Mouse (Mus musculus) stomach, embryonic 15.5 days (tissue): ENCODE measurements around the gene Rassf5. TPM values are rescaled to one million over a fixed set of nuclear protein-coding genes. Genes with fewer than 3 reads are reported as not detected.

ENCODE experiments used
- ATAC-seq: fragments of 200-750 bp; cut with Nextera tagmentation; 2 replicates; pipeline ENCODE4 v1.8.0; 2017; ENCODE audit warnings: low read depth, moderate number of reproducible peaks, moderate TSS enrichment; ENCODE audit not compliant: insufficient read depth, low FRiP score
- H3K27ac ChIP-seq: fragments of 300-500 bp; sonication (generic); 2 replicates; pipeline ENCODE4 v1.5.1; 2015; ENCODE audit warnings: mild to moderate bottlenecking, inconsistent platforms
- H3K27me3 ChIP-seq: fragments of 300-500 bp; sonication (generic); replicated peaks from 2 replicates; pipeline ENCODE4 v1.6.1; 2015; ENCODE audit warnings: inconsistent platforms
- H3K36me3 ChIP-seq: fragments of 300-500 bp; sonication (generic); 2 replicates; pipeline ENCODE4 v1.6.1; 2015; ENCODE audit warnings: inconsistent platforms
- H3K4me1 ChIP-seq: fragments of 300-500 bp; sonication (generic); 2 replicates; pipeline ENCODE4 v1.6.1; 2015; ENCODE audit warnings: inconsistent platforms
- H3K4me2 ChIP-seq: fragments of 300-500 bp; sonication (generic); 2 replicates; pipeline ENCODE4 v1.6.1; 2015; ENCODE audit warnings: mild to moderate bottlenecking, inconsistent platforms
- H3K4me3 ChIP-seq: fragments of 300-500 bp; sonication (generic); replicated peaks from 2 replicates; pipeline ENCODE4 v1.5.1; 2015; ENCODE audit warnings: inconsistent platforms
- H3K9ac ChIP-seq: fragments of 300-500 bp; sonication (generic); 2 replicates; pipeline ENCODE4 v1.6.1; 2015; ENCODE audit warnings: inconsistent platforms
- H3K9me3 ChIP-seq: fragments of 300-500 bp; sonication (generic); 2 replicates; pipeline ENCODE4 v1.6.1; 2016; ENCODE audit warnings: inconsistent platforms
- WGBS: fragments of 180-500 bp; shearing (Covaris S2); methylation state at CpG from one replicate; pipeline ENCODE4 v1.1.7; 2015; 5-methylcytosine and 5-hydroxymethylcytosine counted together
- polyA plus RNA-seq: library from polyadenylated mRNA; unstranded; fragments of >200 nt; fragmentation: Nextera tagmentation; extraction: Ambion mirVana; gene quantifications from 2 replicates; pipeline ENCODE4 v1.2.1, GENCODE M21; 2015

Gene Rassf5
- polyA plus RNA-seq = 4.5 and 5.7 TPM in 2 replicates

DNA sequence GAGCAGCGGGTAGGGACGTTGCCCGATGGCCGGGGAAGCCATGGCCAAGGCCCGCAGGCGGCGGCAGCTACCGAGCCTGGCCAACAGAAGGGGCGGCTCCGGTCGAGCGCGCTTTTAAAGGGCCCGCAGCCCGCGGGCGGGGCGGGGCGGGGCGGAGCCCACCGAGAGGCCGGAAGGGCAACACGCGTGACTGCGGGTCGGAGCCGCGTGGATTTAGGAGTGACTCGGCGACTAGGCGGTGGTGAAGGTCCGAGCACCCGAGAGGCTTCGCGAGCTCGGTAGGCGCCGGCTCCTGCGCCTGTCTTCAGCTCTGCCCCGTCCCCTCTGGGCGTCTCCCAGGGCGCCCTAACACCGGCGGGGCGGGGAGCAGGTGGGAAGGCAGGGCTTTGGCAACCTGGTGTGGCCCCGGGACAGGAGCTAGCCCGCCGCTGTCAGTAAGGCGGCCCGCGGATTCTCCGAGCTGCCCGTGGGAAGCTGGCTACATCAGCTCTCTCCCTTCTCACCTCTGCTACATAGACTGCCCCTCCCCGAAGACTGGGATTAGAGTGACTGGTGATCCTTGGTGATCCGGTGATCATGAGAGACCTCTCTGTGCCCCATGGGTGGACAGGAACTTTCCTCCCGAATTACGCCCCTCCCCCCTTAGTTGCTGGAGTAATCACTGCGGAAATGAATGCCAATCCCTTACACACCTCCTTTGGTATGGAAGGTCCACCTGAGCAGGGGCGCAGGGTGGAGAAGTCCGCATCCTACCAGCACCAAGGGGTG, at the start of gene Rassf5:
TSS of gene Rassf5 (minus strand) at position 170 of the 768 bp plus-strand sequence.
- Histone ChIP-seq H3K27me3 (peaks cover 12% of the 10 kb centered on the region; the same call in 1 of the 2 replicates), H3K4me2 (peak within 1 kb of the TSS; percentile 98), H3K4me3 (peak within 1 kb of the TSS; percentile 67), H3K9ac (peak within 1 kb of the TSS; percentile 76), H3K4me1 (peaks cover 17% of the 10 kb centered on the region), H3K27ac (no peak within 1 kb of the TSS), H3K36me3 (no peaks in the 10 kb centered on the region), H3K9me3 (no peaks in the 10 kb centered on the region)
- under 1% methylated on average over 58 of the region's 60 CpGs for WGBS
- peak; percentile 72 for ATAC-seq

GRCm38 (mm10) chr1:131293922-131294250, 48.8 kb upstream of the Rassf5 start:
- peaks cover 14% of the 10 kb centered on the region; the same call in 1 of the 2 replicates for H3K36me3 ChIP-seq
- no peak for ATAC-seq
- 89% methylated on average over 2 of the region's 2 CpGs for WGBS

GRCm38 (mm10) chr1:131293221-131293921, 48.3 kb upstream of the Rassf5 start:
- Histone ChIP-seq H3K9ac (no peak overlapping the region), H3K27ac (no peak overlapping the region), H3K9me3 (no peaks in the 10 kb centered on the region), H3K4me3 (no peak overlapping the region), H3K4me1 (no peaks in the 10 kb centered on the region), H3K36me3 (peaks cover 14% of the 10 kb centered on the region; the same call in 1 of the 2 replicates), H3K27me3 (no peaks in the 10 kb centered on the region), H3K4me2 (no peak overlapping the region)
- no peak for ATAC-seq
- 78% methylated on average over 4 of the region's 4 CpGs for WGBS

More at GRCm38 (mm10) chr1:131293922-131294250, 48.8 kb upstream of the Rassf5 start:
- Histone ChIP-seq H3K4me3 (no peak overlapping the region), H3K4me1 (no peaks in the 10 kb centered on the region), H3K9me3 (no peaks in the 10 kb centered on the region), H3K9ac (no peak overlapping the region), H3K4me2 (no peak overlapping the region), H3K27me3 (no peaks in the 10 kb centered on the region), H3K27ac (no peak overlapping the region)

DNA sequence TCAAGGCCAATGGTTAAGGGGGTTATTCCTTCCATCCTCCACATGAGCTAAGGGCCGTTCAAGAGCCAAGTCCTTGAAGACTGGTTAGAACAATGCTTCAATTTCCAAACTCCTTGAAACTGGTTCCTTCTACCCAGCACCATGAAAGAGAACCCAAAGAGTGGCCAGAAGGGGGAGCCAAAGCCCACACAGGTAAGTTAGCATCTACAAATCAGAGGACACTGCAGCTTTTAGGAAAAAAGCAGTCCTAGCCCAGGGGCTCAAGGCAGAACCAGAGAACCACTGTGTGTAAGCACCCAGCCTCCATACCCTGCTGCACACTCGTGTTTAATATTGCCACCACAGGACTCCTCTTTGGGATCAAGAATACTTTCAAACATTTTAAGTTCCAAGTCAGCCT, 45.6 kb upstream of the Rassf5 start:
- H3K27me3 ChIP-seq = no peaks in the 10 kb centered on the region
- H3K27ac ChIP-seq = no peak overlapping the region
- WGBS = 45% methylated on average over 2 of the region's 2 CpGs
- no peaks in the 10 kb centered on the region for H3K4me1 ChIP-seq
- no peak overlapping the region for H3K4me3 ChIP-seq
- H3K36me3 ChIP-seq = 0 out of 2 replicates have a peak, but pooled peaks cover 11% of the 10 kb centered on the region
- H3K9ac ChIP-seq = no peak overlapping the region
- H3K4me2 ChIP-seq = no peak overlapping the region
- ATAC-seq = no peak
- H3K9me3 ChIP-seq = no peaks in the 10 kb centered on the region

GRCm38 (mm10) chr1:131288938-131289337, 43.9 kb upstream of the Rassf5 start:
- WGBS = 83% methylated on average over 6 of the region's 6 CpGs
- Histone ChIP-seq H3K4me3 (no peak overlapping the region), H3K9ac (no peak overlapping the region), H3K9me3 (no peaks in the 10 kb centered on the region), H3K27me3 (no peaks in the 10 kb centered on the region), H3K36me3 (0 out of 2 replicates have a peak, but pooled peaks cover 11% of the 10 kb centered on the region), H3K27ac (no peak overlapping the region), H3K4me1 (no peaks in the 10 kb centered on the region), H3K4me2 (no peak overlapping the region)
- ATAC-seq = no peak

DNA sequence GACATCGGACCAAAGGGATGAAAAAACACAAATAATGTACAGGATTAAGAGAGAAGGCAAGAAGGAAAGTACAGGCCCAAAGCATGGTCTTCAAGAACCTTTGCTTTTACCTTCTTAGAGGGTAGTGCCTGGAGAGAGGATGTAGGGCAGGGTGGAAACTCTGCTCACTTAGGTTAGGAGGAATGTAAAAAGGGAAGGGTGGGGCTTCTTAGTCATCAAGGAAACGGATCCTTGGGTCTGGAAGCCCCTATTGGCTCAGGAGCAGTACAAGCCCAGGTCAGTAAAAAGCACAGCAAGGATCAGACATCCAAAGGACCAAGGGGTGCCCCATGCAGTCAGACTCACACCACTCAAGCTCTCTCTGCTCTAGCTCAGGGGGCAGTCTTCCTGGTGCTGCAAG, 42.2 kb upstream of the Rassf5 start:
- H3K27me3 ChIP-seq = no peaks in the 10 kb centered on the region
- H3K4me3 ChIP-seq = no peak overlapping the region
- H3K36me3 ChIP-seq = 0 out of 2 replicates have a peak, but pooled peaks cover 5% of the 10 kb centered on the region
- H3K9me3 ChIP-seq = no peaks in the 10 kb centered on the region
- ATAC-seq = no peak
- 65% methylated on average over 2 of the region's 2 CpGs for WGBS
- no peak overlapping the region for H3K27ac ChIP-seq
- H3K4me2 ChIP-seq = no peak overlapping the region
- H3K4me1 ChIP-seq = no peaks in the 10 kb centered on the region
- no peak overlapping the region for H3K9ac ChIP-seq

DNA sequence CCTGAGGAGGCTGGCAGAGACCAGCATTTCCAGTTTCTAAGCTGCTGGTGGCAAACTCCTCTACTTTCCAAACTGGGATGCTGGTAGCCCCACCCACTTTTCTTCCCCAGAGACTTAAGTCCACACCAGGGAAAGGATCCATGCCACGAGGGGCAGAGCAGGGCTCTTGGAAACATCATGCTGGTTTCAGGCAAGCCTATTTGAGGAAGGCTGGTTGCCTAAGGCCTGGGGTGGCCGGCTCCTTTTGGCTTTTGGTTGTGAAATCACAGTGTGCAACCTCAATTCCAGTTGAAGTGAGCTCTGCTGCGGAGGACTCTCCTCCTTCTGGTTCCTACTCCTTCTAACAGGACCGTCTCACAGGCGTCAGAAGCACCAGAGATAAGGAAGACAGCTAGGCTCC, 41.7 kb upstream of the Rassf5 start:
- Histone ChIP-seq H3K4me3 (no peak overlapping the region), H3K4me1 (no peaks in the 10 kb centered on the region), H3K27ac (no peak overlapping the region), H3K27me3 (no peaks in the 10 kb centered on the region), H3K9me3 (no peaks in the 10 kb centered on the region), H3K4me2 (no peak overlapping the region), H3K9ac (no peak overlapping the region), H3K36me3 (0 out of 2 replicates have a peak, but pooled peaks cover 5% of the 10 kb centered on the region)
- 63% methylated on average over 5 of the region's 5 CpGs for WGBS
- ATAC-seq = no peak

GRCm38 (mm10) chr1:131284616-131285015, 39.6 kb upstream of the Rassf5 start:
- Histone ChIP-seq H3K36me3 (0 out of 2 replicates have a peak, but pooled peaks cover 5% of the 10 kb centered on the region), H3K4me2 (no peak overlapping the region), H3K9me3 (no peaks in the 10 kb centered on the region), H3K4me3 (no peak overlapping the region), H3K9ac (no peak overlapping the region), H3K4me1 (peaks cover 5% of the 10 kb centered on the region), H3K27me3 (no peaks in the 10 kb centered on the region), H3K27ac (no peak overlapping the region)
- 61% methylated on average over 4 of the region's 4 CpGs for WGBS
- no peak for ATAC-seq

- WGBS = 75% methylated on average over 1 of the region's 1 CpGs
- Histone ChIP-seq H3K4me1 (peaks cover 7% of the 10 kb centered on the region), H3K9ac (no peak overlapping the region)
Measured at GRCm38 (mm10) chr1:131284167-131284566, 39.1 kb upstream of the Rassf5 start.

DNA sequence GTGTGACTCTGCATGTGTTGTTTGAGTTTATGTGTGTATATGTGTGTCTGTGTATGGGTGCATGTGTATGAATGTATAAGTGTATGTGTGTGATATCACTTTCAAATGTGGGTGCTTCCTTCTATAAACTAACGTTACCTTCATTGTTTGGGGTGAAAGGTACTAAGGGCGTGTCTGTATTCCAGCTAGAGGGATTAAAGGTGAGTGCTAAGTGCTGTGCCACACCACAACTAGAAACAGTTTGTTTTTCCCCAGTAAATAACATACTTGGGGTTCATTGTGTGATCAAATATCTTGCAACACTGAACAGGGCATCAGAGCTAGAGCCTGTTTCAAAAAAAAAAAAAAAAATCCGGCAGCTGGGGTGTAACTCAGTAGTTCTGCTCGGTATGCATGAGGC, 36.7 kb upstream of the Rassf5 start:
- Histone ChIP-seq H3K27ac (no peak overlapping the region), H3K9ac (no peak overlapping the region), H3K27me3 (no peaks in the 10 kb centered on the region), H3K4me2 (no peak overlapping the region), H3K4me3 (no peak overlapping the region), H3K9me3 (no peaks in the 10 kb centered on the region), H3K36me3 (no peaks in the 10 kb centered on the region), H3K4me1 (peaks cover 10% of the 10 kb centered on the region)
- WGBS = 53% methylated on average over 4 of the region's 4 CpGs
- no peak for ATAC-seq

More at GRCm38 (mm10) chr1:131284167-131284566, 39.1 kb upstream of the Rassf5 start:
- Histone ChIP-seq H3K27me3 (no peaks in the 10 kb centered on the region), H3K27ac (no peak overlapping the region), H3K4me3 (no peak overlapping the region), H3K36me3 (0 out of 2 replicates have a peak, but pooled peaks cover 2% of the 10 kb centered on the region), H3K4me2 (no peak overlapping the region), H3K9me3 (no peaks in the 10 kb centered on the region)
- ATAC-seq = no peak

DNA sequence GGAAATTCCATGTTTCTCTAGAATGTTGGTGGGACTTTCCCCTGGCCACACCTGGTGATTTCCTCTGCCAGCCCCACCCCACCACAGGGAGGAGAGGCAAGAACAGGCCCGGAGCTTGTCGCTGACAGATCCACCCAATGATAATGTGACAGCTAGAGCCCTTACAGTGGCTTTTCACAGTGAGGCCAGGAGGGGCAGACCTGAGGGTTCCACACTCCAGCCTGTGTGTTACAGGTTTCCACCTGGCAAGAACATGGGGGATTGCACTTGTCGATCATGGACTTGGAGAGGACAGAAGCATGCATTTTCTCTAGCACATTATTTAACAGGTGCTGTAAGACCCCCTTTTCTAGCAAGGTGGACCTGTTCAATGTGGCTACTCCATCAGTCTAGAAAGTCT, 35.2 kb upstream of the Rassf5 start:
- Histone ChIP-seq H3K27me3 (no peaks in the 10 kb centered on the region), H3K4me3 (no peak overlapping the region), H3K4me2 (0 out of 2 replicates have a peak overlapping the region, but pooled peaks have one; percentile 60), H3K36me3 (no peaks in the 10 kb centered on the region), H3K9me3 (no peaks in the 10 kb centered on the region), H3K27ac (0 out of 2 replicates have a peak overlapping the region, but pooled peaks have one; percentile 7), H3K4me1 (peaks cover 10% of the 10 kb centered on the region), H3K9ac (no peak overlapping the region)
- no peak for ATAC-seq
- WGBS = 29% methylated on average over 3 of the region's 3 CpGs

- Histone ChIP-seq H3K27me3 (no peaks in the 10 kb centered on the region), H3K27ac (peak within 1 kb of the TSS; percentile 61), H3K4me3 (peak within 1 kb of the TSS; percentile 41), H3K9me3 (no peaks in the 10 kb centered on the region), H3K4me2 (peak within 1 kb of the TSS; percentile 60), H3K36me3 (no peaks in the 10 kb centered on the region), H3K4me1 (peaks cover 15% of the 10 kb centered on the region), H3K9ac (0 out of 2 replicates have a peak within 1 kb of the TSS, but pooled peaks have one; percentile 16)
- 15% methylated on average over 4 of the region's 4 CpGs for WGBS
- ATAC-seq = no peak
Measured at GRCm38 (mm10) chr1:131279456-131279776, 34.4 kb upstream of the Rassf5 start, which contains the start of gene Ikbke. Gene Ikbke, minus strand, starts transcription at chr1:131279606.
